Mouse (Mus musculus): ENCODE data around the gene Dus4l.

GRCm38 (mm10) chr12:31603586-31603985 lies 51.0 kb downstream of the Dus4l start:
- TF ChIP-seq CTCF (IDR thresholded peaks at IDR 0.05; ENCODE audit: extremely low read depth, insufficient read length, insufficient replicate concordance, low read depth, low read length) (no peak), POLR2A (IDR thresholded peaks at IDR 0.05; ENCODE audit: low read depth, low read length) (no peak)

All from small intestine, adult 2 months (tissue).